Mouse (Mus musculus): Measurements from ENCODE around the gene Asb12. TPM values are rescaled to one million over a fixed set of nuclear protein-coding genes. Genes with fewer than 3 reads are reported as not detected.
"Not testable (repeated sequence)": the region's sequence is repeated elsewhere in the genome, so short reads cannot be mapped to it uniquely, and the experiment has no call there.

Gene Asb12
- polyA plus RNA-seq (2012; ENCODE audit: insufficient read depth, insufficient read length, low replicate concordance, missing spikeins) = not detected in 2 replicates

DNA sequence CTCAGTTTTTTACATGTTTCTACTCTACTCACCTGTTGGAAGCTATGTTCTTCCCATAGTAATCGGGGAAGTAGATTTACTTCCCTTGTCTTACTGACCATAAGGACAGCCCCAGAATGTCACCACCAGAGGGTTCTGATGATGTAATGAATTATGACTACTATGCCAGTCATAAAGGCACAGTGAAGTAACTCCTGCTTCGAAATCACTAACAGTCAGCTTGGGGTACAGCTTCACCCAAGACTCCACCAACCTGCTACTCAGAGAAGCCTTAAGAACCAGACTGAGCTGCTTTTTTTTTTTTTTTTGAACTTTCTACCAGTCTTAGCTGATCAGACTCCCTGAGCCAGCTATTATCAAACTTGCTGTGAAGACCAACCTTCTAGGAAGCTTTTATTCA, at the start of gene Asb12, which contains the start of gene Pfn5:
TSS of gene Asb12 (minus strand) at position 101 of the 400 bp plus-strand sequence.
TSS of gene Pfn5 (plus strand) at position 218 of the 400 bp plus-strand sequence.
- 88% methylated on average over 2 of the region's 2 CpGs for WGBS
- no peak within 1 kb of the TSS for H3K27ac ChIP-seq (ENCODE audit: insufficient read depth, low read depth, low read length)
- TF ChIP-seq CTCF (IDR thresholded peaks at IDR 0.05; ENCODE audit: insufficient read depth, low read depth, low read length) (no peak), POLR2A (IDR thresholded peaks at IDR 0.05; ENCODE audit: insufficient read depth, low read depth, low read length) (no peak)
- H3K4me3 ChIP-seq (ENCODE audit: insufficient read depth, low read depth, low read length) = no peak within 1 kb of the TSS
- H3K4me1 ChIP-seq (ENCODE audit: control insufficient read depth, insufficient read depth, low read length) = no peaks in the 10 kb centered on the region

DNA sequence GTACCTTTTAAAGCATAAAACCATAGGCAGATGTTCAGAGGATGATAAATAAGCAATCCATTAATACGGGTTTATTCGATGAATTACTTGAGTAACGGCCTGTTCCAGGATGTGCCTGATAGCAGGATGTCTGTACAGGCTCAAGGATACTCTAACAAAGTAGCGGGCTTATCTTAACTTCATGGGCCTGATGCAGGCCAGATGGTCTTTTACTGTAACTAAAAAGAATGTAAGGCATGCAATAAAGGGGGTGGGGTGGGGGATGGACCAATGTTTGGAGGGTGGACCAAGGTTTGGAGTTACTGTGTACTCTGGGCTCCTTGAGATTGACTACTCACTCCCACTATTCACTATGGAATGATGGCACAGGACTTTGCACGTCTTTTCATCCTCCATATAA, 42.8 kb upstream of the Asb12 start:
- Histone ChIP-seq H3K4me1 (ENCODE audit: control insufficient read depth, insufficient read depth, low read length) (no peaks in the 10 kb centered on the region), H3K27ac (ENCODE audit: insufficient read depth, low read depth, low read length) (no peak overlapping the region), H3K4me3 (ENCODE audit: insufficient read depth, low read depth, low read length) (no peak overlapping the region)
- no peak for TF ChIP-seq POLR2A (IDR thresholded peaks at IDR 0.05; ENCODE audit: insufficient read depth, low read depth, low read length)
- TF ChIP-seq CTCF (IDR thresholded peaks at IDR 0.05; ENCODE audit: insufficient read depth, low read depth, low read length) = no peak
- WGBS = 87% methylated on average over 5 of the region's 5 CpGs

DNA sequence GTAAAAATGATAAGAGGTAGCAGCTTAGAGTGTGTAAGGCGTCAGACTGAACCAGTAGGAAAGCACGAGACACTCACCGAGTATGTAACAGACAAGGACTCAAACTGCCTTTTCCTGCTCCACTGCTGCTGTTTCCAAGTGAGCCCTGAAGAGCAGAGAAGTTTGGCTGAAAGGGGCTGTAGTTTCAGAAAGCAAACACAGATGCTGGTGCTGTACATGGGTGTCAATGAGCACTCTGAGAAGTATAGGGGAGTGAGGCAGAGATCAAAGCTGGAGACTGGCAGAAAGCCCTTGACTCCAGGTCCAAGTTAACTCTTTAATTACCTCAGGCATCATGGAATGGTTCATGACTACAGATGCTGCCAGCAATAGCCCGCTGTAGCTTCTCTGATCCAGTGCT, 3.5 kb downstream of the Asb12 start:
- H3K4me1 ChIP-seq (ENCODE audit: control insufficient read depth, insufficient read depth, low read length) = no peaks in the 10 kb centered on the region
- H3K27ac ChIP-seq (ENCODE audit: insufficient read depth, low read depth, low read length) = no peak overlapping the region
- WGBS = 78% methylated on average over 4 of the region's 4 CpGs
- H3K4me3 ChIP-seq (ENCODE audit: insufficient read depth, low read depth, low read length) = no peak overlapping the region
- no peak for TF ChIP-seq CTCF (IDR thresholded peaks at IDR 0.05; ENCODE audit: insufficient read depth, low read depth, low read length)

DNA sequence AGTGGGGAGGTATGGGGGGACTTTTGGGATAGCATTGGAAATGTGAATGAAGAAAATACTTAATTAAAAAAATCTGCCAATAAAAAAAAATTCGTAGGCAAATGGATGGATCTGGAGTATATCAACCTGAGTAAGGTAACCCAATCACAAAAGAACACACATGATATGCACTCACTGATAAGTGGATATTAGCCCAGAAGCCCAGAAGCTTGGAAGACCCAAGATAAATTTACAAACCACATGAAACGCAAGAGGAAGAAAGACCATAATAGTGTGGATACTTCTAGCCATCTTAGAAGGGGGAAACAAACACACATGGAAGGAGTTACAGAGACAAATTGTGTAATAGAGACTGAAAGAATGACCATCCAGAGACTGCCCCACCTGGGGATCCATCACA, 22.3 kb downstream of the Asb12 start:
- not testable (repeated sequence) for H3K27ac ChIP-seq (ENCODE audit: insufficient read depth, low read depth, low read length); H3K4me1 ChIP-seq (ENCODE audit: control insufficient read depth, insufficient read depth, low read length); H3K4me3 ChIP-seq (ENCODE audit: insufficient read depth, low read depth, low read length)
- WGBS = 96% methylated on average over 2 of the region's 2 CpGs

- Histone ChIP-seq H3K27ac (ENCODE audit: insufficient read depth, low read depth, low read length) (no peak overlapping the region), H3K4me1 (ENCODE audit: control insufficient read depth, insufficient read depth, low read length) (no peaks in the 10 kb centered on the region), H3K4me3 (ENCODE audit: insufficient read depth, low read depth, low read length) (no peak overlapping the region)
- 91% methylated on average over 2 of the region's 2 CpGs for WGBS
- TF ChIP-seq POLR2A (IDR thresholded peaks at IDR 0.05; ENCODE audit: insufficient read depth, low read depth, low read length) = no peak
- no peak for TF ChIP-seq CTCF (IDR thresholded peaks at IDR 0.05; ENCODE audit: insufficient read depth, low read depth, low read length)
Measured at GRCm38 (mm10) chrX:95525166-95525565, 32.6 kb downstream of the Asb12 start.

DNA sequence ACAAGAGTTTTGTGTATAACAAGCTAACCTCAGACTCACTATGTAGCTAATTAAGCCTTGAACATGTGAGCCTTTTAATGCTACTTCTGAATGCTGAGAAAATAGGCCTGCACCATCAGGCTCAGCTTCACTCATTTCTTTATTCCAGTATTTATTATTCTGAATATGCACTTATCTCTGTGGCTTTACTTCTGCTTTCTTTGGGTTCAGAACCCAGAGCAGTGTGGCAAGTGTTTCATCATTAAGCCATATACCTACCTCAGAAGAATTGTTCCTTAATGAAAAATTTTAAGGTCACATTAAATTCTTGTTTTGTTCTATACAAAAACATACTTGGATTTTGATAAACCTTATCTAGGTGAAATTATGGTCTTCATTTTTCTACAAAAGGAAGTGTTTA, 33.9 kb downstream of the Asb12 start:
- H3K27ac ChIP-seq (ENCODE audit: insufficient read depth, low read depth, low read length) = no peak overlapping the region
- no peaks in the 10 kb centered on the region for H3K4me1 ChIP-seq (ENCODE audit: control insufficient read depth, insufficient read depth, low read length)
- no peak for TF ChIP-seq POLR2A (IDR thresholded peaks at IDR 0.05; ENCODE audit: insufficient read depth, low read depth, low read length)
- TF ChIP-seq CTCF (IDR thresholded peaks at IDR 0.05; ENCODE audit: insufficient read depth, low read depth, low read length) = no peak
- no peak overlapping the region for H3K4me3 ChIP-seq (ENCODE audit: insufficient read depth, low read depth, low read length)

GRCm38 (mm10) chrX:95457166-95457565, 100.6 kb downstream of the Asb12 start:
- no peak overlapping the region for H3K27ac ChIP-seq (ENCODE audit: insufficient read depth, low read depth, low read length)
- no peaks in the 10 kb centered on the region for H3K4me1 ChIP-seq (ENCODE audit: control insufficient read depth, insufficient read depth, low read length)
- TF ChIP-seq CTCF (IDR thresholded peaks at IDR 0.05; ENCODE audit: insufficient read depth, low read depth, low read length) (no peak), POLR2A (IDR thresholded peaks at IDR 0.05; ENCODE audit: insufficient read depth, low read depth, low read length) (no peak)
- H3K4me3 ChIP-seq (ENCODE audit: insufficient read depth, low read depth, low read length) = no peak overlapping the region
- WGBS = 59% methylated on average over 3 of the region's 3 CpGs

GRCm38 (mm10) chrX:95445866-95446265, 111.9 kb downstream of the Asb12 start:
- peaks cover 3% of the 10 kb centered on the region; the same call in 1 of the 2 replicates for H3K4me1 ChIP-seq (ENCODE audit: control insufficient read depth, insufficient read depth, low read length)
- TF ChIP-seq CTCF (IDR thresholded peaks at IDR 0.05; ENCODE audit: insufficient read depth, low read depth, low read length) (no peak), POLR2A (IDR thresholded peaks at IDR 0.05; ENCODE audit: insufficient read depth, low read depth, low read length) (no peak)
- WGBS = 65% methylated on average over 2 of the region's 2 CpGs
- H3K4me3 ChIP-seq (ENCODE audit: insufficient read depth, low read depth, low read length) = no peak overlapping the region
- no peak overlapping the region for H3K27ac ChIP-seq (ENCODE audit: insufficient read depth, low read depth, low read length)

DNA sequence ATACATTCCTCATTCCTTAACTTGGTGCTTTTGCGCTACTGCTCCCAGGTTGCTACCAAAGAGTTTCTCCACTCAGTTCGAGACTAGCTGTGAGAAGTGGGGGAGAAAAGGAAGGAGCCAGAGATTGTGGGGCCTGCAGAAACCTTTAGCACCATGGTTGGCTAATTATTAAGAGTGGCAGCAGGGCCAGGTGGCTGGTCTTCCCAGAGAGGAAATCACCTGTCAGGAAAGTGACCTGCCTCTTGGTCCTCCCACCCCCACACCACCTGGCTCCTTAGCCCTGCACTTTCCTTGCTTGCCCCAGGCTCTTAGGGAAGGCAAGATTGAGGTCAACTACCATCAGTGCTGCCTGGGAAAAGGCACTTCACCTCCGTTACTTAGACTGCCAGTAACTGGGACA, 112.6 kb downstream of the Asb12 start:
- TF ChIP-seq CTCF (IDR thresholded peaks at IDR 0.05; ENCODE audit: insufficient read depth, low read depth, low read length) (no peak), POLR2A (IDR thresholded peaks at IDR 0.05; ENCODE audit: insufficient read depth, low read depth, low read length) (no peak)
- peaks cover 3% of the 10 kb centered on the region; the same call in 1 of the 2 replicates for H3K4me1 ChIP-seq (ENCODE audit: control insufficient read depth, insufficient read depth, low read length)
- 47% methylated on average over 3 of the region's 3 CpGs for WGBS
- H3K4me3 ChIP-seq (ENCODE audit: insufficient read depth, low read depth, low read length) = peak overlapping the region; percentile 96
- H3K27ac ChIP-seq (ENCODE audit: insufficient read depth, low read depth, low read length) = no peak overlapping the region

DNA sequence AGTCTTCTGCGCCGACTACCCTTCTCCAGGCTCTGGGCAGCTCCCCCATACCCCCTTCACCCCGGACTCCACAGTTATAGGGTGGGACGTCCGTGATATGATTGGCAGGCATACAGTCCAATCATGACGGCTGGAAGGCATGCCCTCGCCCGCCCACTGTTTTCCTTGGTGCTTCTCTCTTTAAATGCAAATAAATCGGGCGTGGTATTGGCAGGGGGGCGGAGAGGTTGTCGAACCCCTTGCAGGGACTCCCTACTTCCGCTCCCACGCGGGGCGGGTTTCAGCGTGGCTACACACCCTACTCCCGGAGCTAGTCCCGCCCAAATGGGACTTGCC, 113.0 kb downstream of the Asb12 start, which contains the start of gene Amer1:
TSS of gene Amer1 (minus strand) at position 97 of the 336 bp plus-strand sequence.
- H3K4me3 ChIP-seq (ENCODE audit: insufficient read depth, low read depth, low read length) = peak within 1 kb of the TSS; percentile 96
- H3K27ac ChIP-seq (ENCODE audit: insufficient read depth, low read depth, low read length) = peak within 1 kb of the TSS; percentile 67
- TF ChIP-seq POLR2A (IDR thresholded peaks at IDR 0.05; ENCODE audit: insufficient read depth, low read depth, low read length) (0 out of 2 replicates have a peak, but pooled peaks have one; percentile 29), CTCF (IDR thresholded peaks at IDR 0.05; ENCODE audit: insufficient read depth, low read depth, low read length) (no peak)
- WGBS = 13% methylated on average over 19 of the region's 19 CpGs
- peaks cover 3% of the 10 kb centered on the region; the same call in 1 of the 2 replicates for H3K4me1 ChIP-seq (ENCODE audit: control insufficient read depth, insufficient read depth, low read length)
